Mouse (Mus musculus): ENCODE data around the gene Pdk2. TPM values are rescaled to one million over a fixed set of nuclear protein-coding genes. Genes with fewer than 3 reads are reported as not detected.

Pdk2 gene
- polyA plus RNA-seq, 1 experiment from 2014 or later, result 13.3 TPM

GRCm38 (mm10) chr11:95010141-95010739 is 30.9 kb downstream of the Pdk2 start:
- DNase-seq (ENCODE audit: low spot score, missing footprints) (peak; percentile 93), ATAC-seq (ENCODE audit: low FRiP score) (peak; percentile 47)
- H3K9me3 ChIP-seq (ENCODE audit: control insufficient read depth, low read length), result no peaks in the 10 kb centered on the region
- WGBS, result 1% methylated on average over 35 of the region's 40 CpGs
- H3K4me1 ChIP-seq (ENCODE audit: control insufficient read depth, insufficient read depth, low read length), result peaks cover 40% of the 10 kb centered on the region
- peak overlapping the region; percentile 79 for H3K4me3 ChIP-seq (ENCODE audit: low read depth, low read length)
- H3K27ac ChIP-seq (ENCODE audit: low read depth, low read length), result peak overlapping the region; percentile 94
- peak overlapping the region; percentile 80 for H3K4me2 ChIP-seq
- H3K9ac ChIP-seq (ENCODE audit: low read length), result peak overlapping the region; percentile 98
- H3K27me3 ChIP-seq (ENCODE audit: control insufficient read depth, insufficient read depth, low read length), result no peaks in the 10 kb centered on the region
- peaks cover 6% of the 10 kb centered on the region for H3K36me3 ChIP-seq (ENCODE audit: control insufficient read depth, insufficient read depth, low read length)

DNA sequence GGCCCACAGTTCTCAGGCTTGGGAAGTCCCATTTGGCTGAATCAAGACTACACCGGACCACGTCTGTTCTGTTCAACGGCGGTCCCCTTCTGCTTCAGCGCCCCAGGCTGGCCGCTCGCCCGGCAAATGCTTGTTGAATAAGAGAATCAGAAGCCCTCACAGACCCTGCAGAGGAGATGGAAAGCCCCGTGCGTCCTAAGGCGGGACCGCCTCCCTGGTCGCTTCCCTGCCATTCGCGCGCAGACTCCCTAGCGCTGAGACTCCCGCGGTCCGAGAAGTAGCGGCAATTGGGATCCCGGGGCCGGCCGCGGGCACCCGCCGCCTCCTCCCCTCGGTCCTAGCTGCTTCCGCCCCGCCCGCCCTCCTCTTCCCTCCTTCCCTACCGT is 31.5 kb downstream of the Pdk2 start, which contains the start of gene Samd14:
Gene Samd14, plus strand, starts transcription at position 251 of the 386 bp plus-strand sequence.
- peak; percentile 96 for DNase-seq (ENCODE audit: low spot score, missing footprints)
- under 1% methylated on average over 32 of the region's 32 CpGs for WGBS

DNA sequence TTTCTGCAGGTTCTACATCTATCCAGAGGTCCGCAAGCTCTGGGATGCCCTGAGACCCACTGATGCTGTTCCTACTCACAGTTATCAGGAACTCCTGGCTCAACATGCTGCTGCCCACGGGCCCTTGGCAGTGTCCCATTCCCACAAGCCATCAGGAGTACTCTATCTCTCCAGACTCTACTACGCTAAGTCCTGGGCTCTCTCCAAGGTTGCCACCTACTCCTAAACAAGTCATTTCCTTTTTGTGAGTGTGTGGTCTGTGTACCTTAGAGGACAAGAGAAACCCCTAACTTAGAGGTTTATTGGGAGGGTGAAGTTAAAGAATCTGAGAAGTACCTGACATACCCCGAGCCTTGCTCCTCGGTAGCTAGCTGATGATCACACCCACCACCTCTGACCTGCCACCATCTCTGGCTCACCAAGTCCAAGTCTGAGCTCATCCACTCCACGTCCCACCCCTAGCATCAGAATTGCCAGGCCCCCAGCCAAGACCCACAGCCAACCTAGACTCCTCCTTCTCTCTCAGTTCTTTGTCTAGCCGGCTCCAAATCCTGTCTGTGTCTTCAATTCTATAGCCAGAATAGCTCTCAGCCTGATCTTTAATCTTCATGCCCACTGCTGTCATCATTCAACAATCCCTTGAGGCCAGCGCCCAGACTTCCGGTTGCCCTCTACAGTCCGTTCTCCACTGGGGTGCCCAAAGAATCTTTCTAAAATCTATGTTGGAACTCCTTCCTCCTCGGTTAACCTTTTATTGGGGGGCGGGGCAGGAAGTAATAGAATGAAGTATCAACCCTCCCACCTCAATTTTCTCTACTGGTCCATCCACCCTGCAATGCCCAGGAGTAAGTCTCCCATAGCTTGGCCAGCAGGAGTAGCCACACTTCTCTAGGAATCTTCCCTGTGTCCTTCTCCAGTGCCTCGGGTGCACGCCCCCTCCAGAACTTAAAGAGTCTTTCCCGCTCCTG is 32.2 kb downstream of the Pdk2 start:
- Histone ChIP-seq H3K27ac (ENCODE audit: low read depth, low read length) (peak overlapping the region; percentile 94), H3K36me3 (ENCODE audit: control insufficient read depth, insufficient read depth, low read length) (peaks cover 8% of the 10 kb centered on the region), H3K27me3 (ENCODE audit: control insufficient read depth, insufficient read depth, low read length) (no peaks in the 10 kb centered on the region), H3K9ac (ENCODE audit: low read length) (peak overlapping the region; percentile 98), H3K4me3 (ENCODE audit: low read depth, low read length) (peak overlapping the region; percentile 79), H3K4me1 (ENCODE audit: control insufficient read depth, insufficient read depth, low read length) (peaks cover 40% of the 10 kb centered on the region), H3K4me2 (peak overlapping the region; percentile 80), H3K9me3 (ENCODE audit: control insufficient read depth, low read length) (no peaks in the 10 kb centered on the region)
- ATAC-seq (ENCODE audit: low FRiP score) (no peak), DNase-seq (ENCODE audit: low spot score, missing footprints) (no peak)
- 35% methylated on average over 15 of the region's 15 CpGs for WGBS

More for the DNA sequence above, 31.5 kb downstream of the Pdk2 start, which contains the start of gene Samd14:
- Histone ChIP-seq H3K36me3 (ENCODE audit: control insufficient read depth, insufficient read depth, low read length) (peaks cover 8% of the 10 kb centered on the region), H3K4me2 (peak within 1 kb of the TSS; percentile 80), H3K9me3 (ENCODE audit: control insufficient read depth, low read length) (no peaks in the 10 kb centered on the region), H3K27ac (ENCODE audit: low read depth, low read length) (peak within 1 kb of the TSS; percentile 94), H3K27me3 (ENCODE audit: control insufficient read depth, insufficient read depth, low read length) (no peaks in the 10 kb centered on the region), H3K9ac (ENCODE audit: low read length) (peak within 1 kb of the TSS; percentile 98), H3K4me3 (ENCODE audit: low read depth, low read length) (peak within 1 kb of the TSS; percentile 79), H3K4me1 (ENCODE audit: control insufficient read depth, insufficient read depth, low read length) (peaks cover 40% of the 10 kb centered on the region)
- peak; percentile 66 for ATAC-seq (ENCODE audit: low FRiP score)

- Histone ChIP-seq H3K4me3 (ENCODE audit: low read depth, low read length) (no peak overlapping the region), H3K36me3 (ENCODE audit: control insufficient read depth, insufficient read depth, low read length) (peaks cover 11% of the 10 kb centered on the region), H3K27me3 (ENCODE audit: control insufficient read depth, insufficient read depth, low read length) (no peaks in the 10 kb centered on the region), H3K9ac (ENCODE audit: low read length) (peak overlapping the region; percentile 61; the same call in 1 of the 2 replicates), H3K9me3 (ENCODE audit: control insufficient read depth, low read length) (no peaks in the 10 kb centered on the region), H3K4me2 (peak overlapping the region; percentile 61), H3K27ac (ENCODE audit: low read depth, low read length) (no peak overlapping the region), H3K4me1 (ENCODE audit: control insufficient read depth, insufficient read depth, low read length) (peaks cover 37% of the 10 kb centered on the region)
- ATAC-seq (ENCODE audit: low FRiP score) (no peak), DNase-seq (ENCODE audit: low spot score, missing footprints) (no peak)
- 88% methylated on average over 3 of the region's 3 CpGs for WGBS
Measured at GRCm38 (mm10) chr11:95007418-95007817, 33.7 kb downstream of the Pdk2 start.

DNA sequence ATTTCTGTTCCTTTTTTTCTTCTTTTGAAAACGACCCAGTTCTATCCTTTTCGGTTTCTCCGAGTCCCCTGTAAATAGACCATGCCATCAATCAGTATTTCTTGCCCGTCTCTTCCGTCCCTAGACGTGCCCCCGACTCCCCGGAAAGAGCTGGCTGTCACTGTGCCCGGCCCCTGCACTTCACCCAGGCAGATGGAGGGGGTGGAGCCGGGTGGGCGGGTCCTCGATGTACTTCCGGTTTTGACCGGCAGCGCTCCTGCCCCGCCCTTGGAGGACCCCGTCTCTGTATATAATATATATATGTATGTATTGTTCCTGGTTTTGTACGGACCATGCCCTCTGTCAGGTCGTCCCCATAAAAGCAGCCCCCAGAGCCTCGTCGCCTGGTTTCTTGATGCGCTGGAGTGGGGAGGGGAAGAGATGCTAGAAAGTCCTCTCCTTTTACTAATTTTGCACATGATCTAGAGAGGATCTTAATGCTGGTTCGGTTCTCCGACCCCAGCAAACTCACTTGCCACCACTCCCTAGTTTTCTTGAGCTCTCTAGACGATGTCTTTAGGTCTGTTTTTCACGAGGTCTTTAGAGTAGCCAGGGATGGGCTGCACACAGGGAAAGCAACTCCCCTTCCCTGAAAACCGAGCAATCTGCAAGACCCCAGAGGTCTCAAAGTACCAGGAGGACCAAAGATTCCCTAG is 34.5 kb downstream of the Pdk2 start:
- peak overlapping the region; percentile 25; the same call in 1 of the 2 replicates for H3K27ac ChIP-seq (ENCODE audit: low read depth, low read length)
- peak overlapping the region; percentile 30 for H3K4me3 ChIP-seq (ENCODE audit: low read depth, low read length)
- H3K9me3 ChIP-seq (ENCODE audit: control insufficient read depth, low read length), result no peaks in the 10 kb centered on the region
- ATAC-seq (ENCODE audit: low FRiP score) (peak; percentile 67), DNase-seq (ENCODE audit: low spot score, missing footprints) (peak; percentile 95)
- H3K4me2 ChIP-seq, result peak overlapping the region; percentile 61
- peak overlapping the region; percentile 61 for H3K9ac ChIP-seq (ENCODE audit: low read length)
- 1% methylated on average over 27 of the region's 27 CpGs for WGBS
- peaks cover 17% of the 10 kb centered on the region for H3K36me3 ChIP-seq (ENCODE audit: control insufficient read depth, insufficient read depth, low read length)
- H3K27me3 ChIP-seq (ENCODE audit: control insufficient read depth, insufficient read depth, low read length), result no peaks in the 10 kb centered on the region
- peaks cover 31% of the 10 kb centered on the region for H3K4me1 ChIP-seq (ENCODE audit: control insufficient read depth, insufficient read depth, low read length)

DNA sequence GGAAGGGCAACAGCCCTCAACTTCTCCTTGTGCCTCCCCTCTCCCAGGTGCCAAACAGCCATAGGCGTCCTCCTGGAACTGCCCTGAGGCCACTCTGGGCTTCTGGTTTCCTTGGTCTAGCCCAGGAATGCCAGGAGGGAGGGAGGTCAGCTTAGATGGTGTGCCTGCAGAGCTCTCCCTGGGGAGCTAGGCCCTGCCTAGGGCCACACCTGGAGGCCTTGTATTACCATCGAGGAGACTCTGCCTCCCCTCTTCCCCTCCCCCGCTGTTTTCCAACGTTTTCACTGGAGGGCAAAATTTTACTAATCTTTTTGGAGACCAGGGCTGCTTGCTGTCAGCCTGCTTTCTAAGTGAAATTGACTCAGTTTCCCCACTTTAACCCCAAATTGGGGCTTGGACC is 35.1 kb downstream of the Pdk2 start:
- Histone ChIP-seq H3K4me3 (ENCODE audit: low read depth, low read length) (peak overlapping the region; percentile 30; the same call in 1 of the 2 replicates), H3K36me3 (ENCODE audit: control insufficient read depth, insufficient read depth, low read length) (peaks cover 17% of the 10 kb centered on the region), H3K4me1 (ENCODE audit: control insufficient read depth, insufficient read depth, low read length) (peaks cover 26% of the 10 kb centered on the region), H3K9me3 (ENCODE audit: control insufficient read depth, low read length) (no peaks in the 10 kb centered on the region), H3K27me3 (ENCODE audit: control insufficient read depth, insufficient read depth, low read length) (no peaks in the 10 kb centered on the region), H3K4me2 (peak overlapping the region; percentile 61), H3K27ac (ENCODE audit: low read depth, low read length) (peak overlapping the region; percentile 25; the same call in 1 of the 2 replicates), H3K9ac (ENCODE audit: low read length) (peak overlapping the region; percentile 61; the same call in 1 of the 2 replicates)
- ATAC-seq (ENCODE audit: low FRiP score) (no peak), DNase-seq (ENCODE audit: low spot score, missing footprints) (no peak)
- WGBS, result 37% methylated on average over 4 of the region's 4 CpGs

DNA sequence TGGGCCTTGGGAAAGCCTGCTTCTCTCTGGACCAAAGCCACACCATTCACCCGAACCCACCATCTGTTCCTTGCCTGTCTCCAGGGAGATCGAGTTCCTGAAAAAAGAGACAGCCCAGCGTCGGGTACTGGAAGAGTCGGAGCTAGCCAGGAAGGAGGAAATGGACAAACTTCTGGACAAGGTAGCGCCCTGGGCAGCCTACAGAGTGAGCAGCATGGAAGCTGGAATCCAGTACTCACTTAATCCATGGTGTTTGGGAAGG is 36.3 kb downstream of the Pdk2 start:
- H3K27ac ChIP-seq (ENCODE audit: low read depth, low read length), result no peak overlapping the region
- H3K9me3 ChIP-seq (ENCODE audit: control insufficient read depth, low read length), result no peaks in the 10 kb centered on the region
- H3K36me3 ChIP-seq (ENCODE audit: control insufficient read depth, insufficient read depth, low read length), result peaks cover 20% of the 10 kb centered on the region
- WGBS, result 81% methylated on average over 6 of the region's 6 CpGs
- H3K4me1 ChIP-seq (ENCODE audit: control insufficient read depth, insufficient read depth, low read length), result peaks cover 31% of the 10 kb centered on the region
- H3K4me2 ChIP-seq, result no peak overlapping the region
- no peaks in the 10 kb centered on the region for H3K27me3 ChIP-seq (ENCODE audit: control insufficient read depth, insufficient read depth, low read length)
- H3K9ac ChIP-seq (ENCODE audit: low read length), result no peak overlapping the region
- H3K4me3 ChIP-seq (ENCODE audit: low read depth, low read length), result no peak overlapping the region
- ATAC-seq (ENCODE audit: low FRiP score) (no peak), DNase-seq (ENCODE audit: low spot score, missing footprints) (no peak)

DNA sequence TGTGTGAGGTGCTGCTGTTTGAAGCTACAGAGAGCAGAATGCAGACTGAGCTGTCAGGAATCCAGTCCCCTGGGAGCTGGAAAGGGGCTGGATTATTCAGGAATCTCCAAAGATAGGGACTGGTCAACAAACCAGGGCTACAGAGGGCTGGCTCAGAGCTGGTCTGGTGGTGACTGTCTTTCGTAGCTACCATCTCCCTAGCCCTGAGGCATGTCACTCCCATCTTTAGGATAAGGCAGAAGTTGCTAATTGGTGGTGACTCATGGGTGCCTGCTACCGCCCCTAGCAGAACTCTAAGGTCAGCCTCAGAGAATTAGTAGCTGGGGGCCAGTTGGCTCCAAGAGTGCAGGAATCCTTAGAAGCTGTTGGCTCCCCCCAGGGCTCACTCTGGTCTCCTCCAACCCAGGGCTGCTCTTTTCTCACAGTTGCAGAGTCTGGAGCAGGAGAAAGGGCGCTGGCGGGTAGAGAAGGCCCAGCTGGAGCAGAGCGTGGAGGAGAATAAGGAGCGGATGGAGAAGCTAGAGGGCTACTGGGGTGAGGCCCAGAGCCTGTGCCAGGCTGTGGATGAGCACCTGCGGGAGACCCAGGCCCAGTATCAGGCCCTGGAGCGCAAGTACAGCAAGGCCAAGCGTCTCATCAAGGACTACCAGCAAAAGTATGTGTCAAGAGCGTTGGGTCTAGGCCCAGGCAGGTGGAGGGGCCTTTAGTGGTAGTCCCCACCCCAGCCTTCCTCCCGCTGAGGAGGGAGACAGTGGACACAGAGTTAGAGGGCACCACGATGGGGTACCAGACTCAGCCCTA is 36.8 kb downstream of the Pdk2 start:
- Histone ChIP-seq H3K9me3 (ENCODE audit: control insufficient read depth, low read length) (no peaks in the 10 kb centered on the region), H3K4me1 (ENCODE audit: control insufficient read depth, insufficient read depth, low read length) (peaks cover 30% of the 10 kb centered on the region), H3K27me3 (ENCODE audit: control insufficient read depth, insufficient read depth, low read length) (no peaks in the 10 kb centered on the region), H3K4me2 (no peak overlapping the region), H3K9ac (ENCODE audit: low read length) (no peak overlapping the region), H3K4me3 (ENCODE audit: low read depth, low read length) (no peak overlapping the region), H3K36me3 (ENCODE audit: control insufficient read depth, insufficient read depth, low read length) (peaks cover 23% of the 10 kb centered on the region), H3K27ac (ENCODE audit: low read depth, low read length) (no peak overlapping the region)
- 88% methylated on average over 12 of the region's 12 CpGs for WGBS
- ATAC-seq (ENCODE audit: low FRiP score) (no peak), DNase-seq (ENCODE audit: low spot score, missing footprints) (no peak)
